Mouse (Mus musculus): ENCODE measurements around the gene Plin5.
"Not testable (repeated sequence)": the region's sequence is repeated elsewhere in the genome, so short reads cannot be mapped to it uniquely, and the experiment has no call there.

Gene Plin5

DNA sequence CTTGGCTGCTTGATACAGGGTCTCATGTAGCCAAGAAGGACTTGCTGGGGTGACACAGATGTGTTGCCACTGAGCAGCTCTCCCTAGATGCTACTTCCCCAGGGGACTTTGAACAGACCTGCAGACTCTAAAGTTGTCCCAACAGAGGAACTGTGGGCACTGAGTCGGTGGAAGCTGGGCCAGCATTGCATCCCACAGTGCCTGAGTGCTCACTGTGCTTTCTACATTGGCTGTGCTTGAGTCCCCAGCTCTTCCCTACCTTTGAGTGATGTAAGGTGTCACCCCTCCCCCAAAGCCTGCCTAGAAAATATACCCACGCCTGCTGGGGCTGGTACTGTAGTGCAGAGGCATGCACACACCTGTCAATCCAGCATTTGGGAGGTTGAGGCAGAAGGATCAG, 9.7 kb downstream of the Plin5 start:
- no peak for DNase-seq (ENCODE audit: low read depth, low spot score)

DNA sequence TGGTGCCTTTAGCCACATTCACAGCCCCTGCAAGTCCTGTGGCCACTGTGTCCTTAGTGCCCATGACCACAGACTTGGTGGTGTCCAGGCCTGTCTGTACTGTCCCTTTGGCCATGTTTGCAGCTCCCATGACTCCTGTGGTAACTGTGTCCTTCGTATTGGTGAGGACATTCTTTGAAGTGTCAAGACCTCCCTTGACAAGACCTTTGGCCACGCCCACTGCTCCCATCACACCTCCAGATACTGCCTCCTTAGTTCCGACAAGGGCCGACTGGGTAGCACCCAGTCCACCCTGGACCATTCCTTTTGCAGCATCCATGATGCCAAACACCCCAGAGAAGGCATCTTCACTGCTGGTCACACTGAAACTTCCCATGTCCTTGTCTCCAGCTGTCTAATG, 10.4 kb downstream of the Plin5 start:
- DNase-seq (ENCODE audit: low read depth, low spot score): no peak

DNA sequence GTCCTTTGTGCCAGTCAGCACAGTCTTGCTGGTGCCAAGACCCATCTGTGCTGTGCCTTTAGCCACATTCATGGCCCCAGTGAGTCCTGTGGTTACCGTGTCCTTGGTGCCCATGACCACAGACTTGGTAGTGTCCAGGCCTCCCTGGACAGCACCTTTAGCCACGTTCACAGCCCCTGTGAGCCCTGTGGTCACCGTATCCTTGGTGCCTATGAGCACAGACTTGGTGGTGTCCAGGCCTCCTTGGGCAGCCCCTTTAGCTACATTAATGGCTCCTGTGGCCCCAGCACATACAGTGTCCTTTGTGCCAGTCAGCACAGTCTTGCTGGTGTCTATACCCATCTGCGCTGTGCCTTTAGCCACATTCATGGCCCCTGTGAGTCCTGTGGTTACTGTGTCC, 11.0 kb downstream of the Plin5 start:
- not testable (repeated sequence) for DNase-seq (ENCODE audit: low read depth, low spot score)

- not testable (repeated sequence) for DNase-seq (ENCODE audit: low read depth, low spot score)
These were observed 12.6 kb downstream of the Plin5 start for GRCm38 (mm10) chr17:56104821-56105220.

DNA sequence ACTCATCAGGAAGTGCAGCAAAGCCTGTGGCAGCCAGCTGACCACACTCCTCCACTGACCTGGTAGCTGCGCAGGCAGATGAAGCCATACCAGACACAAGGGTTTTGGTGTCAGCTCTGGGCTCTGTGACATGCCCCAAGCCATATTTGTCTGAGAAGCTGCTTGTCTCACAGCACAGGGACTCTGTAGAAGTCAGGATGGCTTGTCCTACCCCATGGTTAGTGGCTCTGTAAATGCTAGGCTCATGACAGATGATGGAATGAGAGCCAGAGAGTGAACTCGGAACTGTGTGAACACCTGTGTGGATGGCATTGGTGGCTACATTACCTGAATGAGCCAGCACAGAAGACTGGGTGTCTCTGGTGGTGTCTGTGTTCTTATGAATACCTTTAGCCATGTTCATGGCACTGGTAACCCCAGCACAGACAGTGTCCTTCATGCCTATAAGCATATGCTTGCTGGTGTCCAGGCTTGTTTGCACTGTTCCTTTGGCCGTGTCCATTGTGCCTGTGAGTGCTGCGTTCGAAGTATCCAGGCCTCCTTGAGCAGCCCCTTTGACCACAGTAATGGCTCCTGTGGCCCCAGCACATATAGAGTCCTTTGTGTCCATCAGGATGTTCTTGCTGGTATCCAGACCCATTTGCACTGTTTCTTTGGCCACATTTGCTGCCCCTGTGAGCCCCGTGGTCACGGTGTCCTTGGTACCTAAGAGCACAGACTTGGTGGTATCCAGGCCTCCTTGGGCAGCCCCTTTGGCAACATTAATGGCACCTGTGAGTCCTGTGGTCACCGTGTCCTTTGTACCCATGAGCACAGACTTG, 13.7 kb downstream of the Plin5 start:
- no peak for DNase-seq (ENCODE audit: low read depth, low spot score)

DNA sequence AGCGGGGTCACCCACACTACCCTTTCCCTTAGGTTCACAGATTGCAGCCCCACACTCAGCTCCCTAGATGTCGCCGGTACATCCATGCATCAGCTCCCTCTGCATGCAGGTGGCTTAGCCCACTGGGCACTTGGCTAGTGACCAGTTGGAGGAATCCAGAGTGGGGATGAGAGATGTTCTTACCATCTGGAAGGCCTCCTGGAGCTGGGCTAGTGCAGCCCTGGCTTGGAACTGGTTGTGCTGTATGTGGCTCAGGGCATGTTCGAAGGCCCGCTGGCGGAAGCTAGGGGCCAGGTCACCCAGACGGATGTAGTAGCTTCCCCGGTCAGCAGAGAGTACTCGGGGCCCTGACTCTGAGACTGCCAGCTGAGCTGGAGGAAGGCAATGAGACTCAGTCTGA, 14.5 kb downstream of the Plin5 start:
- DNase-seq (ENCODE audit: low read depth, low spot score): no peak

DNA sequence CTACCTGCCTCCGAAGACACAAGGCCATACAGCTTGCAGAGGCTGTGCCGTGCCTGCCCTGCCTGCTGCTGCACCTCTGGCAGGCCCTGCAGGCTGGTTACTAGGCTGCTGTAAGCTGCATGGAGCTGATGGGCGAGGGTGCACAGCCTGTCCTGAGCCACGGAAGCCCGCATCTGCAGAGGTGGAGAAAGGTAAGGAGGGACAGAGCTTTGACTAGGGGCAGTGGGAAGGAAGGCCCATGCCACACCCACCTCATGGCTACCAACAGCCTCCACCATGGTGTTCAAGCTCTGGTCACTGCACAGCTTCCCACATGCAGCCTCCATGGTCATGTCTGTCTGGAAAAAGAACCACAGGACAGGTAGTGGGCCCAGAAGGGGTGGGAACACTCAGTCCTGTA, 15.2 kb downstream of the Plin5 start:
- no peak for DNase-seq (ENCODE audit: low read depth, low spot score)

DNA sequence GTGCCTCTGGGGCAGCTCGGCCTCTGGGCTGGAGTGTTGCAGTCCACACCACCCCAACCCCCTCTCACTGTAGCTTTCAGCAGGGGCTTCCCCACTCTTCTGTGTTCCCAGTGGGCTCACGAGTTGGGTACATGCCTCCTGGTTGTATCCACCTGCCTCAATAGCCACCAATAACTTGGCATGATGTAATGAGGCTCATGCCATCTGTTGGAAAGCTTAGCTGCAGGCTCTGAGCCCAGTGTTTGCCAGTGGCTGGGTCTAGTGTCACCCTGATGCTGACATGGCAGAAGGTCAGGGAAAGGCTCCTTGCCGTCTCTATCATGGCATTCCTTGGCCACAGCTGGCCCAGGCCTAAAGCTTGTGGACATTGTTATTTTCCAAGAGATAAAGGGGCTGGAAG, 16.6 kb downstream of the Plin5 start:
- DNase-seq (ENCODE audit: low read depth, low spot score): no peak

GRCm38 (mm10) chr17:56098711-56099572, 18.5 kb downstream of the Plin5 start:
- DNase-seq (ENCODE audit: low read depth, low spot score): no peak

- no peak for DNase-seq (ENCODE audit: low read depth, low spot score)
These were observed 19.2 kb downstream of the Plin5 start for GRCm38 (mm10) chr17:56098180-56098579.

- no peak for DNase-seq (ENCODE audit: low read depth, low spot score)
These were observed 20.5 kb downstream of the Plin5 start for GRCm38 (mm10) chr17:56096883-56097282.

- DNase-seq (ENCODE audit: low read depth, low spot score): no peak
These were observed 24.6 kb downstream of the Plin5 start for GRCm38 (mm10) chr17:56092794-56093193.

- DNase-seq (ENCODE audit: low read depth, low spot score): no peak
These were observed 25.1 kb downstream of the Plin5 start for GRCm38 (mm10) chr17:56092312-56092711.

- peak; percentile 63 for DNase-seq (ENCODE audit: low read depth, low spot score)
These were observed 36.4 kb downstream of the Plin5 start for GRCm38 (mm10) chr17:56080781-56081585.

- no peak for DNase-seq (ENCODE audit: low read depth, low spot score)
These were observed 37.5 kb downstream of the Plin5 start for GRCm38 (mm10) chr17:56079921-56080320.

DNA sequence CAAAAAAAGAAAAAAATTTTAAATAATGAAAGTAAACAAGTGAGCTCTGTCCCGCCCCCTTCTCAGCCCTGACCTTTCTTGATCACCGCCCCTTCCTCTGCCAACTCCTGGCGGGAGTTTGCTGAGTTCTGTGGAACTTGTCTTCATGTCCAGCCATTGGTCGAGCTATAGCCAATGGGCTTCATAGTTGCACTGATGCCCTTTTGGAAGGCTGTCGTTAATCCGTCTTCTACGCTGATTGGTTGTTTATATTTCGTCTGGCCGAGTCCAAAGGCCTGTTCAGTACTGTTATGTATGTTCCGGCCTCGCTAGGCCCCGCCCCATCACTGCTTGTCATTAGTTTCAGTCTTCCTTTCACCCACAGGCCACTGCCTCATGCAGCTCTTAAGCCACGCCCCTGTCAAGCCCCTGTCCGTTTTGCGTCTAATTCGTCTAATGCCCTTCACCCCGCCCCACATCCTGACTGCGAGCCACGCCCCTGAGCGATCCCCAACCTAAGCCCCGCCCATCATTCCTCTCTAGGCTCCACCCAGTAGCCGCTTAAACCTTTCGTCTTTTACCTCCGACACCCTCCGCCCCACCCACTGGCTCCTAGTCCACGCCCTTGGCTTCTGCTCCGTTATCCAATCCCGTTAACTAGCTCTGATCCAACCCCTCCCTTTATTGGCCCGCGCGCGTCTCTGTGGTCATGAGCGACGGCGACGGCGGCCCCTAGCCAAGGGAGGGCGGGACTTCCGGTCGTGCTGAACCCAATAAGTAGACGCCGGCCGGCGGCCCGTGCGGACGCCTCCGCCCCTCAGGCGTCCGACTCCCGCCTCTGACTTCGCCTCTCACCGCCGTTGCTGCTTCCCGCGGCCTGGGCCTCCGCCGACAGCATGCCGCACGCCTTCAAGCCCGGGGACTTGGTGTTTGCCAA, 38.3 kb downstream of the Plin5 start, which contains the start of gene Hdgfl2:
Gene Hdgfl2, plus strand, starts transcription at position 755 of the 916 bp plus-strand sequence.
- peak; percentile 100 for DNase-seq (ENCODE audit: low read depth, low spot score)

DNA sequence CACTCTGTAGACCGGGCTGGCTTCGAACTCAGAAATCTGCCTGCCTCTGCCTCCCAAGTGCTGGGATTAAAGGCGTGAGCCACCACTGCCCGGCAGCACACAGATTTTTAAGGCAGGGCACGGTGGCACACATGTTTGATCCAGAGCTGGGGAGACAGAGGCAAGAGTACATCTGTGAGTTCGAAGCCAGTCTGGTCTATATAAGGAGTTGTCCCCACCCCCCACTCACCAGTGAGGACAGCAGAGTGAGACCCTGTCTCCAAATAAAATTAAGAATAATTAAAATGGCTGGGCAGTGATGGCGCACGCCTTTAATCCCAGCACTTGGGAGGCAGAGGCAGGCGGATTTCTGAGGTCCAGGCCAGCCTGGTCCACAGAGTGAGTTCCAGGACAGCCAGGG, 39.0 kb downstream of the Plin5 start:
- DNase-seq (ENCODE audit: low read depth, low spot score): not testable (repeated sequence)

GRCm38 (mm10) chr17:56077523-56077922, 39.9 kb downstream of the Plin5 start:
- no peak for DNase-seq (ENCODE audit: low read depth, low spot score)

DNA sequence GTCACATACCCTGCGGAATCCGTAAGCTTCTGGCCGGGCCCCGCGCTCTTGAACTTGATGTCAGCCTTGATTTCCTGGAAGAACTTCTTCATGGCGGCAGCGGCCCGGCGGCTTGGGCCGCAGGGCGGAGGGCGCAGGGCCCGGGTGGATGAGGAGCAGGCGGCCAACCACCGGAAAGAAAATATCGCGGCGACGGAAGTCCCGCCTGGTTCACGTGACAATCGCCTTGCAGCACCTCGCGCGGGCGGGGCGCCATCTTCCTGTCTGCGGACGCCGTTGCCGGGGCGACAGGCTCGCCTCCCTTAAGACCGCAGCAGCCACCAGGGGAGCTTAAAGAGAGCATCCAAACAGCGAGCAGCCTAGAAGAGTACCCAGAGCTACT, 42.6 kb downstream of the Plin5 start, which contains the start of gene Ubxn6:
Gene Ubxn6, minus strand, starts transcription at position 202 of the 382 bp plus-strand sequence.
- DNase-seq (ENCODE audit: low read depth, low spot score): peak; percentile 96

DNA sequence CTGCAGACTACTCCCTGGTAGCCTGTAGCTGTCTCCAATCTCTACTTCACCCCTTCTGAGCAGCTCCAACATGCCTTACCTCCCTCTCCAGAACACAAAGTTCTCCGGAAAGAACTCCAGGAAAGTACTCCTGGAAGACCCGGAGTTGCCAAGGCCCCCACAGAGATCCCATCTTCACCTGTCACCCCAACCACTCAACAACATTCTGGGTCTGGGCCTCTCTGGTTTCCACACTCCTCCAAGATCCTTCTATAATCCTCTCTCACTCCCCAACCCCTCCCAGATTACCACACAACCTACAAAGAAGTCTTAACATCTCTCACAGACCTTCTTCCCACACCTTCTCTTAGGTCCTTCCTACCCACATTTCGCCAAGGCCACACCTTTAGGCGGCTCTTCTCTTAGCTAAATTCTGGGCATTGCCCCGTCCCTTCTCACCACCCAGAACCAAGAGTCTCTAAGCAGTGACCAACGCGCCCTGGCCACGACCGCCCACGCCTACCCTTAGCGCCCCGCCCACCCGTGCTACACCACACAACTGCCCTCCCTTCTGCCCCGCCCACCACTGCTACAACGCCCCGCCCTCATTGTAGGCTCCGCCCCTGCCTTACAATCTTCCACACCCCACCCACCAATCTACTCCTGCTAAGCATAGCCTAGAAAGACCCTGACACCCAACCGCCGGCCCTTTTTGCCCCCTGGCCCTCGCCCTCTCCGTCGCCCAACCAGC, 43.1 kb downstream of the Plin5 start:
- peak; percentile 42 for DNase-seq (ENCODE audit: low read depth, low spot score)
